Mouse (Mus musculus) lung, adult 2 months (tissue): ENCODE measurements around the gene AI837181. TPM values are rescaled to one million over a fixed set of nuclear protein-coding genes. Genes with fewer than 3 reads are reported as not detected.

Experiments used
- DNase-seq: peaks from one replicate; pipeline ENCODE4 v3.0.0; 2022
- H3K4me1 ChIP-seq: fragments of 200-500 bp; 2 replicates; pipeline ENCODE4 v1.6.1; 2011; ENCODE audit warnings: low read length; ENCODE audit not compliant: control insufficient read depth, insufficient read depth
- H3K4me3 ChIP-seq: fragments of 200-500 bp; replicated peaks from 2 replicates; pipeline ENCODE3; 2011; ENCODE audit warnings: low read depth, mild to moderate bottlenecking, control low read depth, low read length; ENCODE audit errors: extremely low read depth
- CTCF ChIP-seq: fragments of 200-500 bp; IDR thresholded peaks from 2 replicates; pipeline ENCODE4 v1.5.1; 2011; ENCODE audit warnings: mild to moderate bottlenecking, low read length, control low read depth; ENCODE audit not compliant: insufficient read depth
- POLR2A ChIP-seq: fragments of 200-500 bp; IDR thresholded peaks from 2 replicates; pipeline ENCODE4 v1.6.1; 2011; ENCODE audit warnings: low read depth, mild to moderate bottlenecking, control low read depth, low read length, borderline replicate concordance; ENCODE audit errors: extremely low read depth
- WGBS: fragments of 180-500 bp; shearing (Covaris S2); methylation state at CpG from one replicate; pipeline ENCODE4 v1.1.7; 2018; 5-methylcytosine and 5-hydroxymethylcytosine counted together
- polyA plus RNA-seq: library from polyadenylated mRNA; depleted of rRNA; stranded (reverse); fragments of >200 nt; gene quantifications from 2 replicates; pipeline ENCODE4 v1.2.3, GENCODE M21; 2012

The AI837181 gene
- polyA plus RNA-seq, 1 experiment, result 85.2 TPM

DNA sequence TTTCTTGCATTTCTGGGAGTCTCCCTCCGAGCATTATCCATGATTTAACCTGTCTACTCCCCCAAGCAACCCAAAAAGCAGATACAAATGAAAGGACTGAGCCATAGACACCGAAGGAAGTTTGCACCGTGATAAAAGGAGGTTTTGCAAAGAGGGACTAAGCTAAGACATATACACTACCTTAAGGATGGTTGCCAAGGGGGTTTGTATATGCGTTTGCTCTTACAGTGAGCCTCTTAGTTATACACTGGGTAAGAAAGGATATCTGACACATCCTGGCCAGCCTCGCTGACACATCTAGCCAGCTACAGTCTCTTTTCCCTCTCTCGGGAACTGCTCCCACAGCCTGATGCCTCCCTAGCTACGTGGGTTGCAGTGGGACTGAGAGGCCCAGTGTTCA lies 9.0 kb downstream of the AI837181 start:
- DNase-seq, result no peak
- TF ChIP-seq CTCF, result no peak
- no peak for TF ChIP-seq POLR2A
- Histone ChIP-seq H3K4me3 (no peak overlapping the region), H3K4me1 (peaks cover 17% of the 10 kb centered on the region)
- WGBS, result 47% methylated on average over 7 of the region's 7 CpGs

- Histone ChIP-seq H3K4me1 (peaks cover 8% of the 10 kb centered on the region), H3K4me3 (no peak overlapping the region)
- no peak for DNase-seq
- TF ChIP-seq CTCF, result no peak
- no peak for TF ChIP-seq POLR2A
- WGBS, result 53% methylated on average over 9 of the region's 9 CpGs
Measured at GRCm38 (mm10) chr19:5444371-5444908, 19.5 kb downstream of the AI837181 start.

DNA sequence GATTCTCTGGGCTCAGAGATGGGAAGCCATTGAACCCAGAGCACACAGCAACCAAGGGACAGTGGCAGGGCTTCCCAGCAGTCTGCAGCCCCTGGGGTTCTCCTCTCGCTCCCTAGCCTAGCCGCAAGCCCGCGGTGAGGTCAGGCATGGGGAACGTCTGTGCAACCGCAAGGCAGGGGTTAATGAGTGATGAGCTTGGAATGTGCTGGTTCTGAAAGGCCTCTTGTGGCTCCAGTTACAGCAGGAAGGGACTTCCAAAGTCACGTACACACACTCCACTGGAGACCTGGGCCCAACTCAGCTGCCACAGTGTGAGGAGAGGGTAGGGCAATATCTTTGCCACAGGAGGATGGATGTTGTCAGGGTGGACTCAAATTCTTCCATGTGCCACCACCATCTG lies 20.0 kb downstream of the AI837181 start:
- Histone ChIP-seq H3K4me3 (no peak overlapping the region), H3K4me1 (peaks cover 8% of the 10 kb centered on the region)
- WGBS, result 50% methylated on average over 7 of the region's 7 CpGs
- peak; percentile 1 for DNase-seq
- TF ChIP-seq CTCF, result no peak

DNA sequence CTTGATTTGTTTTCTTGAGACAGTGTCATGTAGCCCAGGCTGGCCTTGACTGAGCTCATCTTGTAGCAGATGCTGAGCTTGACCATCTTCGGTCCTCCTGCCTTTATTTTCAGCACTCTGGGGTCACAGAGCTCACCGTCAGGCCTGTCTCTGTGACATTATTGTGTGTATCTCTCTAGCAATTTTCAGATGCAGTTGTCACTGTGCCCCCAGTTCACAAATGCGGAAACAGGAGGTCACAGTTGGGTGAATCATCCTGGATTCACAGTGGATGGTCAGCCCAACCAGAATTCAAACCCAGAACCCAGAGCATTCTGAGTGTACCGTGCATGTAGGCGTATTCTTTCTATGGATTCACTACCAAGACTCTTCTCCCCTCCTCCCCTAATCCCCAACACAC lies 20.8 kb downstream of the AI837181 start:
- H3K4me1 ChIP-seq, result peaks cover 8% of the 10 kb centered on the region
- WGBS, result 93% methylated on average over 5 of the region's 5 CpGs
- H3K4me3 ChIP-seq, result no peak overlapping the region
- DNase-seq, result no peak
- no peak for TF ChIP-seq CTCF
- TF ChIP-seq POLR2A, result no peak

- WGBS, result 1% methylated on average over 70 of the region's 70 CpGs
- peaks cover 8% of the 10 kb centered on the region for H3K4me1 ChIP-seq
- TF ChIP-seq POLR2A (no peak), CTCF (no peak)
- H3K4me3 ChIP-seq, result peak within 1 kb of the TSS; percentile 63
- DNase-seq, result peak; percentile 80
Measured at GRCm38 (mm10) chr19:5447515-5448353, 22.8 kb downstream of the AI837181 start, which contains the start of gene Fosl1. Fosl1 (plus strand) TSS chr19:5447547.

DNA sequence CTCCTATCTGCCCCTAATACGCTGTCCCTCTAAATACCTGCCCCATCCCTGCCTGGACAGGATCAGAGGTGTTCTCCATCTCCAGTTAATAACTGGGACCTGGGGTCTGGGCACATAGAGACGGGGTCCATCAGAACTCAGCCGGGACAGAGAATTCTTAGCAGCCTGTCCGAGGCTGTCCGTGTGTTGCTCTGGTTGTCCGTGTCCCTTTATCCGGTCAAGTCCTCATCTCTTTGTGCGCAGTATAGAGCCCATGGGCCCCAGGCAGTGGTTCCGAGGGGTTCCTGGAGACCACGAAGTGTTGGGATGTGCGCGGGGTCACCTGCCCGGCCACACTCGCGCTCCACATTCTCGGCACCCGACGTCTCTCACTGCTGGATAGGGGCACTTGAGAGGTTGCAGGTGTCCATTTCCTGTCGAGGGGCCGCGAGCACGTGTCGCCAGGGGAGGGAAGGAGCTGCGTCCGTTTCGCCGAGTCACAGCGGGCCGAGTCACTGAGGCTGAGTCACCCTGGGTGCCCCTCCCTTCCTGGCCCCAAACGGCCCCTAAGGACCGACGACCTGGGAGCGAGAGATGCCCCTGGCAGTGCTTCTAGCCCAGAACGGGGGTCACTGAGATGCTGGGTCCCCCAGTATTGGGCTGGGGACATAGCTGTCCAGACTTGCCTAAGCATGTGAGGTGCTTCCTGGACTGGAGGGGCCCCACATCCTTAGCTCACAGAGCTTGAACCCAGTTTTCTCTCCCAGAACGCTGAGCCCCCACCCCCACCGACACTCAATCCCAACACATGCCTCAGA lies 23.6 kb downstream of the AI837181 start:
- peaks cover 8% of the 10 kb centered on the region for H3K4me1 ChIP-seq
- peak; percentile 10 for DNase-seq
- WGBS, result 5% methylated on average over 36 of the region's 36 CpGs
- peak overlapping the region; percentile 4 for H3K4me3 ChIP-seq
- TF ChIP-seq CTCF (no peak), POLR2A (no peak)

GRCm38 (mm10) chr19:5449673-5450072 lies 24.7 kb downstream of the AI837181 start:
- Histone ChIP-seq H3K4me3 (no peak overlapping the region), H3K4me1 (peaks cover 8% of the 10 kb centered on the region)
- TF ChIP-seq POLR2A, result no peak
- no peak for TF ChIP-seq CTCF
- WGBS, result 78% methylated on average over 3 of the region's 3 CpGs
- DNase-seq, result no peak

GRCm38 (mm10) chr19:5451766-5452165 lies 26.8 kb downstream of the AI837181 start:
- WGBS, result 61% methylated on average over 6 of the region's 6 CpGs
- Histone ChIP-seq H3K4me1 (peaks cover 8% of the 10 kb centered on the region), H3K4me3 (no peak overlapping the region)
- DNase-seq, result peak; percentile 2
- TF ChIP-seq POLR2A (0 out of 2 replicates have a peak, but pooled peaks have one; percentile 11), CTCF (0 out of 2 replicates have a peak, but pooled peaks have one; percentile 2)

DNA sequence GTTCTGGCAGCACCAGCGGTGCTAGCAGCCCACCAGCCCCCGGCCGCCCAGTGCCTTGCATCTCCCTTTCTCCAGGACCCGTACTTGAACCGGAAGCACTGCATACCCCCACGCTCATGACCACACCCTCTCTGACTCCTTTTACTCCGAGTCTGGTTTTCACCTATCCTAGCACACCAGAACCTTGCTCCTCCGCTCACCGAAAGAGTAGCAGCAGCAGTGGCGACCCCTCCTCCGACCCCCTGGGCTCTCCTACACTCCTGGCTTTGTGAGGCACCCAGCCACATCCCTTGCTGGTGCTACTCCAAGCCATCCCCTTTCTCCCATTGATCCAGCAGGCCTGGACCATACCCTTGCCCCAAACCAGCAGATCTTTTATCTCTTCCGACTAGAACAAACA lies 30.1 kb downstream of the AI837181 start:
- H3K4me1 ChIP-seq, result peaks cover 3% of the 10 kb centered on the region; the same call in 1 of the 2 replicates
- no peak for TF ChIP-seq CTCF
- no peak for TF ChIP-seq POLR2A
- WGBS, result 46% methylated on average over 12 of the region's 12 CpGs
- H3K4me3 ChIP-seq, result no peak overlapping the region
- DNase-seq, result no peak

GRCm38 (mm10) chr19:5455568-5455967 lies 30.6 kb downstream of the AI837181 start:
- Histone ChIP-seq H3K4me3 (peak overlapping the region; percentile 97), H3K4me1 (peaks cover 3% of the 10 kb centered on the region; the same call in 1 of the 2 replicates)
- TF ChIP-seq CTCF (no peak), POLR2A (no peak)
- WGBS, result 52% methylated on average over 8 of the region's 8 CpGs
- DNase-seq, result peak; percentile 6
